In the genomic region with DNA sequence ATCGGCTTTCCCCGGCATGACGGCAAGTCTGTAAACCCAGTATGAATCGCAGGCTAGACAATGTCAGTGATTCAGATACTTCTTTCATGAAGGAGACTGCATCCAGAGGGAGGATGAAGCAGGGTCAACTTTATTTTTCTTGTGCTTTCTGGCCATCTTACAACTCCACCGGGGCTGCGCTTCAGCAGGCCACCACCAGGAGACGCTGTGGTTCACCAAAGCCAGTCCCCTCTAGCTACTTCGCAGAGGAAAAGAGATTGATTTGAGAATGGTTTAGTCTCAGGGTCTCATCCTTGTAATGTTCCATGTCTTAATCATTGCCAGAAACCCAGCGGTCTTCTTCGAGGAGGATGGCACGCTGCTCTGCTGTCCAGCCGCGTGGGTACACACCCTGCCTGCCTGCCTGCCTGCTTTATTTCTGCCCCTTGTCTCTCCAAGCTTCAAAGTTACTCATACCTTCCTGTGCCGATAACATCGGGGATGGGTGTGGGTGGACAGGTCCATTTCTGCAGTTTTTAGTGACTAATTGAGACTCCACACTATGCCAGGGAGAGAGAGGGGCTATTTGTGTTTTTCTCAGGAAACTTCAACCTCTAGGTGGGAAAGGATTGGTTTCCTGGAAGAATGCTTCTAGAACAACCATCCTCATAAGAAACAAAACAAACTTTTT, we compare ENCODE assay signal across 8 mouse cellular contexts. TPM values are rescaled to one million over a fixed set of nuclear protein-coding genes. Genes with fewer than 3 reads are reported as not detected.
DNase-seq lines count a peak whose midpoint lies in the region; ATAC-seq lines count a peak whose summit lies in the region.

No protein-coding gene starts in this region.

- H3K4me2 ChIP-seq in midbrain, embryonic 11.5 days: no peak overlapping the region
- no peak overlapping the region for H3K4me2 ChIP-seq in midbrain, embryonic 15.5 days

- H3K36me3 ChIP-seq in midbrain, embryonic 11.5 days (ENCODE audit: control insufficient read depth, insufficient read depth, low read length): no peaks in the 10 kb centered on the region
- H3K36me3 ChIP-seq in midbrain, embryonic 15.5 days (replicated peaks): no peaks in the 10 kb centered on the region

- 71% methylated on average over 15 of the region's 15 CpGs for whole genome bisulfite sequencing in midbrain, embryonic 11.5 days
- WGBS in midbrain, embryonic 15.5 days: 73% methylated on average over 15 of the region's 15 CpGs

- H3K9ac ChIP-seq in midbrain, embryonic 11.5 days (ENCODE audit: low read length): no peak overlapping the region
- H3K9ac ChIP-seq in midbrain, embryonic 15.5 days: no peak overlapping the region

- no peaks in the 10 kb centered on the region for H3K27me3 ChIP-seq in midbrain, embryonic 11.5 days (ENCODE audit: control insufficient read depth, insufficient read depth, low read length)
- no peaks in the 10 kb centered on the region for H3K27me3 ChIP-seq in midbrain, embryonic 15.5 days (replicated peaks)

- no peaks in the 10 kb centered on the region for H3K4me1 ChIP-seq in midbrain, embryonic 11.5 days (ENCODE audit: control insufficient read depth, insufficient read depth, low read length)
- H3K4me1 ChIP-seq in midbrain, embryonic 15.5 days: no peaks in the 10 kb centered on the region

- no peak overlapping the region for H3K27ac ChIP-seq in midbrain, embryonic 11.5 days (ENCODE audit: low read depth, low read length)
- no peak overlapping the region for H3K27ac ChIP-seq in midbrain, embryonic 15.5 days

- no peak for ATAC-seq in midbrain, embryonic 11.5 days (ENCODE audit: low FRiP score)
- no peak for ATAC-seq in midbrain, embryonic 15.5 days (replicated peaks)
- ATAC-seq in monocyte, adult 5-6 weeks (replicated peaks; ENCODE audit: insufficient number of reproducible peaks, low FRiP score, low TSS enrichment, poor library complexity, severe bottlenecking): no peak

- H3K9me3 ChIP-seq in midbrain, embryonic 11.5 days (ENCODE audit: control insufficient read depth, low read length): no peaks in the 10 kb centered on the region
- no peaks in the 10 kb centered on the region for H3K9me3 ChIP-seq in midbrain, embryonic 15.5 days

- peak; percentile 48 for DNase-seq in adrenal gland, postnatal 14 days
- no peak for DNase-seq in adrenal gland, adult 8-10 months
- DNase-seq in midbrain, embryonic 11.5 days (ENCODE audit: low spot score, missing footprints): peak; percentile 91
- DNase-seq in induced T-regulatory cell, adult 2 months (ENCODE audit: low read depth): peak; percentile 28
- peak; percentile 10 for DNase-seq in naive thymus-derived CD4-positive, alpha-beta T cell, adult 2 months (ENCODE audit: low read depth)
- DNase-seq in urinary bladder, postnatal 14 days (ENCODE audit: low spot score): no peak

- H3K4me3 ChIP-seq in midbrain, embryonic 11.5 days (ENCODE audit: low read depth, low read length): no peak overlapping the region
- H3K4me3 ChIP-seq in midbrain, embryonic 15.5 days: no peak overlapping the region

RNA-seq across cellular contexts. Expression of a gene that starts 31.1 kb away (rescaled TPM):
- total RNA-seq in adrenal gland, postnatal 14 days (2021): 2.4 and 3.5 TPM in 2 replicates
- 1 to 10 TPM; 3.2 to 4.7 (median 3.8) TPM for total RNA-seq in adrenal gland, adult 8-10 months (2022)
- 13.8 and 18.3 TPM in 2 replicates for polyA plus RNA-seq in midbrain, embryonic 11.5 days (2014; fragmentation: Nextera tagmentation; extraction: Ambion mirVana)
- 45.6 and 46.4 TPM in 2 replicates for polyA plus RNA-seq in midbrain, embryonic 15.5 days (2015; fragmentation: Nextera tagmentation; extraction: Ambion mirVana)
- 0.95 to 2.8 TPM (median 1.3 TPM) in 3 replicates for total RNA-seq in monocyte, adult 5-6 weeks (2017)

RNA-seq across cellular contexts. Expression of a gene that starts 31.5 kb away (rescaled TPM):
- total RNA-seq in adrenal gland, postnatal 14 days (2021): 10.0 and 11.2 TPM in 2 replicates
- total RNA-seq in adrenal gland, adult 8-10 months (2022): 10 to 100 TPM; 15.2 to 32.1 (median 26.2) TPM
- polyA plus RNA-seq in midbrain, embryonic 11.5 days (2014; fragmentation: Nextera tagmentation; extraction: Ambion mirVana): 4.3 and 4.5 TPM in 2 replicates
- 5.5 and 5.6 TPM in 2 replicates for polyA plus RNA-seq in midbrain, embryonic 15.5 days (2015; fragmentation: Nextera tagmentation; extraction: Ambion mirVana)
- total RNA-seq in monocyte, adult 5-6 weeks (2017): 62.3 to 109 TPM (median 79.3 TPM) in 3 replicates

Comparison
In these comparisons a context has a peak if more than half of its experiments do, and no peak if none do; other contexts are left out.
1. DNase-seq: peak in adrenal gland, postnatal 14 days (single experiment), midbrain, embryonic 11.5 days (single experiment), induced T-regulatory cell, adult 2 months (single experiment) and naive thymus-derived CD4-positive, alpha-beta T cell, adult 2 months (single experiment); none in adrenal gland, adult 8-10 months (single experiment) and urinary bladder, postnatal 14 days (single experiment).